Mouse (Mus musculus): ENCODE results near the gene Flvcr2. TPM values are rescaled to one million over a fixed set of nuclear protein-coding genes. Genes with fewer than 3 reads are reported as not detected.

Gene Flvcr2
- total RNA-seq, 2 experiments from 2014 or later: 3.5 to 3.7 TPM

GRCm38 (mm10) chr12:85839371-85840000 is 93.1 kb downstream of the Flvcr2 start:
- intact Hi-C loops (cut with DNase I): no loop called here
- no peak for DNase-seq (ENCODE audit: low spot score in 2 of 2)

GRCm38 (mm10) chr12:85848164-85848958 is 102.0 kb downstream of the Flvcr2 start:
- DNase-seq (ENCODE audit: low spot score in 2 of 2): peak; percentile 42 to 46
- intact Hi-C loops (cut with DNase I): loop anchor here (5.0 kb wide), 1 partner anchor 229 kb away; the partner anchor contains the start of gene Tgfb3

- intact Hi-C loops (cut with DNase I): no loop called here
- DNase-seq (ENCODE audit: low spot score in 2 of 2): no peak
Measured at GRCm38 (mm10) chr12:85850661-85851060, 104.3 kb downstream of the Flvcr2 start.

- DNase-seq (ENCODE audit: low spot score in 2 of 2): no peak
- intact Hi-C loops (cut with DNase I): no loop called here
Measured at GRCm38 (mm10) chr12:85853836-85854235, 107.5 kb downstream of the Flvcr2 start.

- intact Hi-C loops (cut with DNase I): no loop called here
Measured at GRCm38 (mm10) chr12:85854271-85854670, 107.9 kb downstream of the Flvcr2 start.

GRCm38 (mm10) chr12:85857300-85857699 is 111.0 kb downstream of the Flvcr2 start:
- intact Hi-C loops (cut with DNase I): no loop called here
- no peak for DNase-seq (ENCODE audit: low spot score in 2 of 2)

More at GRCm38 (mm10) chr12:85854271-85854670, 107.9 kb downstream of the Flvcr2 start:
- no peak for DNase-seq (ENCODE audit: low spot score in 2 of 2)

GRCm38 (mm10) chr12:85859111-85859510 is 112.8 kb downstream of the Flvcr2 start:
- no peak for DNase-seq (ENCODE audit: low spot score in 2 of 2)
- intact Hi-C loops (cut with DNase I): no loop called here

- DNase-seq (ENCODE audit: low spot score in 2 of 2): no peak
- intact Hi-C loops (cut with DNase I): no loop called here
Measured at GRCm38 (mm10) chr12:85859511-85860189, 113.3 kb downstream of the Flvcr2 start.

GRCm38 (mm10) chr12:85862514-85862913 is 116.2 kb downstream of the Flvcr2 start:
- intact Hi-C loops (cut with DNase I): no loop called here
- no peak for DNase-seq (ENCODE audit: low spot score in 2 of 2)

Small RNA genes within 50 kb of the gene (microRNA-seq; reads per million reads assigned to microRNA genes)
- 0 to 0.34 reads per million in 2 experiments for gene Gm47285

Other genes with a start within 250 kb of the Flvcr2 start
- 10 to 100 TPM; 45.5 to 68.8 TPM for gene Jdp2, start 147.5 kb upstream of the Flvcr2 start, total RNA-seq (2021)
- under 1 TPM in 1 of 2 experiments, not detected in 1; 0.88 TPM for gene Batf, start 59.9 kb upstream of the Flvcr2 start, total RNA-seq (2021)
- gene Erg28, start 78.0 kb downstream of the Flvcr2 start, total RNA-seq (2021): 10 to 100 TPM; 58.7 to 60.6 TPM
- gene Ttll5, start 78.1 kb downstream of the Flvcr2 start, total RNA-seq (2021): 10 to 100 TPM; 41.5 to 46.8 TPM